Mouse (Mus musculus) kidney, adult 2 months (tissue): Measurements from ENCODE around the gene Acvrl1. TPM values are rescaled to one million over a fixed set of nuclear protein-coding genes. Genes with fewer than 3 reads are reported as not detected.

ENCODE experiments used
- DNase-seq: peaks from one replicate; pipeline ENCODE4 v3.0.0; 2021
- H3K27ac ChIP-seq: fragments of 200-500 bp; 2 replicates; pipeline ENCODE4 v1.5.1; 2012; ENCODE audit warnings: low read depth, low read length, control low read depth, inconsistent platforms; ENCODE audit not compliant: insufficient read depth
- H3K27me3 ChIP-seq: fragments of 200-500 bp; replicated peaks from 2 replicates; pipeline ENCODE4 v1.6.1; 2012; ENCODE audit warnings: mild to moderate bottlenecking, moderate library complexity, low read length, inconsistent platforms; ENCODE audit not compliant: control insufficient read depth, insufficient read depth
- H3K36me3 ChIP-seq: fragments of 200-500 bp; 2 replicates; pipeline ENCODE4 v1.6.1; 2012; ENCODE audit warnings: mild to moderate bottlenecking, moderate library complexity, low read length, inconsistent platforms; ENCODE audit not compliant: control insufficient read depth, insufficient read depth
- H3K4me1 ChIP-seq: fragments of 200-500 bp; 2 replicates; pipeline ENCODE4 v1.6.1; 2011; ENCODE audit warnings: low read length; ENCODE audit not compliant: control insufficient read depth, insufficient read depth
- H3K4me3 ChIP-seq: fragments of 200-500 bp; 2 replicates; pipeline ENCODE4 v1.5.1; 2011; ENCODE audit warnings: mild to moderate bottlenecking, low read depth, low read length, control low read depth; ENCODE audit not compliant: insufficient read depth
- CTCF ChIP-seq: fragments of 200-500 bp; conservative IDR thresholded peaks from 2 replicates; pipeline ENCODE4 v1.5.1; 2011; ENCODE audit warnings: low read depth, mild to moderate bottlenecking, control low read depth, low read length, moderate library complexity, mixed read lengths; ENCODE audit not compliant: insufficient read depth, insufficient read length
- POLR2A ChIP-seq: fragments of 200-500 bp; IDR thresholded peaks from one replicate; pipeline ENCODE4 v1.6.1; 2011; ENCODE audit warnings: low read depth, low read length, control low read depth
- WGBS: fragments of 180-500 bp; shearing (Covaris S2); methylation state at CpG from one replicate; pipeline ENCODE4 v1.1.7; 2018; 5-methylcytosine and 5-hydroxymethylcytosine counted together
- polyA plus RNA-seq: library from polyadenylated mRNA; depleted of rRNA; stranded (reverse); fragments of >200 nt; gene quantifications from 2 replicates; pipeline ENCODE4 v1.2.3, GENCODE M21; 2012

Gene Acvrl1
- polyA plus RNA-seq, 1 experiment, result 34.1 TPM

GRCm38 (mm10) chr15:101172016-101172415, 43.7 kb downstream of the Acvrl1 start:
- no peaks in the 10 kb centered on the region for H3K27me3 ChIP-seq
- no peak overlapping the region for H3K4me3 ChIP-seq
- TF ChIP-seq POLR2A, result no peak
- no peak for DNase-seq
- H3K27ac ChIP-seq, result no peak overlapping the region
- peaks cover 5% of the 10 kb centered on the region; the same call in 1 of the 2 replicates for H3K4me1 ChIP-seq
- 86% methylated on average over 2 of the region's 2 CpGs for WGBS
- H3K36me3 ChIP-seq, result no peaks in the 10 kb centered on the region

DNA sequence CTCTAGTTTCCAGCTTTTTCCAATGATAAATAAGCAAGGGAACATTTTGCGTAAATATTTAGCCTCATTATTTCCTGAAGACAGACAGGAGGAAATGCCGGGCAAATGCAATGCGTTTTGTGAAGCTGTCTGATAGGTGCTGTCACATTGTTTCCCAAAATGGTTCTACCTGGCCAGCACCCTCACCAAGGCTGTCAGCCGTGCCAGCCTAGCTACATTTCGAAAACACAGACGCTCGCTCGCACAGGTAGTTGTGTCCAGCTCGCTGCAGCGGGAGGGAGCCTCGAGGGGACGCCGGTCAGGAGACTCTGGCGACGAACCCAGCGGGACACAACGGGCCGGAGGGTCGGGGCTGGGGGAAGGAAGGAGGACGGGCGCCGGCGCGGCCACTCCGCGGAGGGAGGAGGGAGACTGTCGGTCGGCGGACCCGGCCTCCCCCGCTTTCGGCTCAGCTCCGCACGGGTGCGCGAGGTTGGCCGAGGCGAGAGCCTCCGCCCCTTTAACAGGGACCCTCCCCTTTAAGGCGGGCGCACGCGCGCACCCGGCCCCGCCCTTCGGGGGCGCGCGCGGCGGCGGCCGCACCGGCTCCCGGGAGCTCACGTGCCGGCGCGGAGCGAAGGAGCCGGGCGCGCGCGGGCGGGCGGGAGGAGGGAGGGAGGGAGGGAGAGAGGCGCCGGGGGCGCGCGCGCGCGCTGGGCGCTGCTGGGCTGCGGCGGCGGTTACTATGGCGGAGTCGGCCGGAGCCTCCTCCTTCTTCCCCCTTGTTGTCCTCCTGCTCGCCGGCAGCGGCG, 45.3 kb downstream of the Acvrl1 start, which contains the start of gene Acvr1b:
Gene Acvr1b (plus strand): TSS at position 647 of the 791 bp plus-strand sequence.
- WGBS, result under 1% methylated on average over 60 of the region's 87 CpGs
- peak; percentile 94 for DNase-seq
- H3K4me3 ChIP-seq, result peak within 1 kb of the TSS; percentile 88
- H3K36me3 ChIP-seq, result no peaks in the 10 kb centered on the region
- H3K4me1 ChIP-seq, result peaks cover 8% of the 10 kb centered on the region; the same call in 1 of the 2 replicates
- H3K27me3 ChIP-seq, result no peaks in the 10 kb centered on the region
- TF ChIP-seq POLR2A, result peak; percentile 82
- TF ChIP-seq CTCF, result no peak
- H3K27ac ChIP-seq, result peak within 1 kb of the TSS; percentile 99

DNA sequence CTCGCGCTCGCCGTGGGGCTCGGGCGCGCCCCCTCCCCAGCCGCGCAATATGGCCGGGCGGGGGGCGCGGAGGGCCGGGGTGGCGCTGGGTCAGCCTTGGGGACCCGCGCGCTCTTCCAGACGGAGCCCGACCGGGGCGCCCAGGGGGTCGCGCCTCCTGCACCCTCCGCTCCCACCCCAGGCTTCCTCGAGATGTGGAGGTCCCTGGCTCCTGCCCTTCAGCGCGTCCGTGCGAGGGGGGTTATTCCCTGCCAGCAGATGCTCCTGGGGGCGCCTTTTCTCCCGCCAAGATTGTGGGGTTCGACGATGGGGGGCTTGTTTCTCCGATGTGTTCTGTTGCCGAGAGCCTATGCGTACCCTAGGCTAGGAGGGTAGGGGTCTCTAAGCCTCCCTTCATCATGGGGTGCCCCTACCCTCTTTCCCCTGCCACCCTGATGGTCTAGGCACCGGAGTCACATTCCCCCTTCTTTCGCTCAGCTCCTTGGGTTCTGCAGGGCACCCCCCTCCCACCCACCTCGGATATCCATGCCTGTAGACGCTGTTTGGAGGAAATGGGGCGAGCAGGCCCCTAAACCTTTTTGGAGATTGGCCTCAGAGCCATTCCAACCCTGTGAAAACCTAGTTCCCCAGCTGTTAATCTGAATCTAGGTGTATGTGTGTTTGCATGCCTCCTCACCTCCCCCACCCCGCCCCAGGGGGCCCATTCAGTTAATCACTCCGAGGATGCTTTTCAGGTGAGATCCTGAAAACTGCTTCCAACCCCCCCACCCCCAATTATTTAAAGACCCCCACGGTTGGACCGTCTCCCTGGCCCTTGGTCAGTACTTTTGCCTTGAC, 46.2 kb downstream of the Acvrl1 start:
- TF ChIP-seq POLR2A, result no peak
- no peak for TF ChIP-seq CTCF
- Histone ChIP-seq H3K27ac (peak overlapping the region; percentile 67), H3K36me3 (no peaks in the 10 kb centered on the region), H3K27me3 (no peaks in the 10 kb centered on the region), H3K4me1 (peaks cover 13% of the 10 kb centered on the region), H3K4me3 (peak overlapping the region; percentile 69)
- no peak for DNase-seq
- 1% methylated on average over 40 of the region's 46 CpGs for WGBS

DNA sequence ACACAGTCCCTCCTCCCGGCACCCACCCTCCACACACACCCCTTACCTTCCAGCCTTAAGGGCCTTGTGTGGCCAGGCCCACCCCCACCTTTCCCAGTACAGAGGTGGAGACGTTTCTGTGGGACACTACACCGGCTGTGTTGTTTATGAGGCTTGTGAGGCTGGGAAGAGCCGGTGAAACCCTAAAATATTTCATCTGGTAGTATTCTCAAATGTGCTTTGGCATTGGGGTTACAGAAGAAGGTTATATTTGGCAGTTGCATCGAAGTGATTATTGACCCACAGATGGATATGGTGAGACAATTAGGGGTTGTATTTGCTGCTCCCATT, 46.8 kb downstream of the Acvrl1 start:
- DNase-seq, result no peak
- TF ChIP-seq POLR2A (no peak), CTCF (no peak)
- H3K4me3 ChIP-seq, result peak overlapping the region; percentile 69
- 14% methylated on average over 5 of the region's 5 CpGs for WGBS
- H3K36me3 ChIP-seq, result no peaks in the 10 kb centered on the region
- no peaks in the 10 kb centered on the region for H3K27me3 ChIP-seq
- peaks cover 17% of the 10 kb centered on the region for H3K4me1 ChIP-seq
- peak overlapping the region; percentile 52 for H3K27ac ChIP-seq

GRCm38 (mm10) chr15:101175613-101176283, 47.4 kb downstream of the Acvrl1 start:
- WGBS, result 15% methylated on average over 17 of the region's 17 CpGs
- H3K4me3 ChIP-seq, result peak overlapping the region; percentile 69
- H3K27ac ChIP-seq, result peak overlapping the region; percentile 29

GRCm38 (mm10) chr15:101176284-101176680, 48.0 kb downstream of the Acvrl1 start:
- H3K36me3 ChIP-seq, result no peaks in the 10 kb centered on the region
- no peak for DNase-seq
- peak overlapping the region; percentile 29 for H3K27ac ChIP-seq
- H3K4me3 ChIP-seq, result no peak overlapping the region
- TF ChIP-seq POLR2A (no peak), CTCF (no peak)
- peaks cover 29% of the 10 kb centered on the region for H3K4me1 ChIP-seq
- 23% methylated on average over 3 of the region's 3 CpGs for WGBS
- H3K27me3 ChIP-seq, result no peaks in the 10 kb centered on the region

More at GRCm38 (mm10) chr15:101175613-101176283, 47.4 kb downstream of the Acvrl1 start:
- no peak for TF ChIP-seq POLR2A
- TF ChIP-seq CTCF, result no peak
- Histone ChIP-seq H3K36me3 (no peaks in the 10 kb centered on the region), H3K27me3 (no peaks in the 10 kb centered on the region), H3K4me1 (peaks cover 24% of the 10 kb centered on the region)
- DNase-seq, result no peak
